27 mouse cellular contexts compared by ENCODE assay signal in the genomic region with DNA sequence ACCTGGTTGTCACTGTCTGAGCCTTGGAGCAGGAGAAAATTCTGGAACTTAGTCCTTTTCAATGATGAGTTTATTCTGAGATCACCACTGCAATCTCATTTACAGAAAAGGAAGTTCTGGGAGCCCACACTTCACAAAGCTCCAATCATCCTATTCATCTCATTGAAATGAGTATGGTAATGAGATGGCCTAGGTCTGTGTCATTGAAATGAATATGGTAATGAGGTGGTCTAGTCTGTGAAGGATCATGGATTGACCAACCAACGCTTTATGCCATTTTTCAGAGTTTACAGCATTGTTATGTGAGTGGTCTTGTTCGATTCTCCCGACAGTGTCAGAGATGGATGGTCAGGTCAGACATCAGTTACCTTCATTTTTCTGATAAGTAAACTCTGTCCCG.
A peak's percentile ranks its signal among the peaks of the same experiment; 100 is the strongest.
DNase-seq lines count a peak whose midpoint lies in the region; ATAC-seq lines count a peak whose summit lies in the region.
"Had no signal": no experiment of that assay in that cellular context is flagged by ENCODE, and none has a peak within 500 bp of the region (broad histone marks: within the 10 kb centered on the region; RNA-seq: fewer than 3 reads in every experiment).

No protein-coding gene starts in this region.

- H3K9me3 ChIP-seq in forebrain, embryonic 12.5 days, result no peaks in the 10 kb centered on the region
- no peaks in the 10 kb centered on the region for H3K9me3 ChIP-seq in forebrain, embryonic 15.5 days
- no peaks in the 10 kb centered on the region for H3K9me3 ChIP-seq in hindbrain, embryonic 11.5 days (ENCODE audit: control insufficient read depth, low read length)
- H3K9me3 ChIP-seq in hindbrain, embryonic 10.5 days, result no peaks in the 10 kb centered on the region
- H3K9me3 ChIP-seq in neural tube, embryonic 11.5 days (ENCODE audit: control insufficient read depth, low read length), result no peaks in the 10 kb centered on the region
- H3K9me3 ChIP-seq in neural tube, embryonic 15.5 days (replicated peaks), result no peaks in the 10 kb centered on the region
- H3K9me3 ChIP-seq: embryonic facial prominence, embryonic 13.5 days; embryonic facial prominence, embryonic 15.5 days; forebrain, embryonic 10.5 days; forebrain, embryonic 13.5 days had no signal

- peaks cover 18% of the 10 kb centered on the region for H3K4me1 ChIP-seq in forebrain, embryonic 12.5 days
- H3K4me1 ChIP-seq in forebrain, embryonic 15.5 days, result peaks cover 10% of the 10 kb centered on the region
- H3K4me1 ChIP-seq in hindbrain, embryonic 11.5 days (replicated peaks; ENCODE audit: control insufficient read depth, insufficient read depth, low read length), result peaks cover 5% of the 10 kb centered on the region; the same call in 1 of the 2 replicates
- H3K4me1 ChIP-seq in hindbrain, embryonic 10.5 days (replicated peaks), result peaks cover 18% of the 10 kb centered on the region
- H3K4me1 ChIP-seq in neural tube, embryonic 11.5 days (ENCODE audit: control insufficient read depth, insufficient read depth, low read length), result peaks cover 3% of the 10 kb centered on the region; the same call in 1 of the 2 replicates
- peaks cover 25% of the 10 kb centered on the region for H3K4me1 ChIP-seq in neural tube, embryonic 15.5 days
- H3K4me1 ChIP-seq: embryonic facial prominence, embryonic 13.5 days; embryonic facial prominence, embryonic 15.5 days; forebrain, embryonic 10.5 days had no signal

- peak; percentile 39; the same call in 1 of the 2 replicates for ATAC-seq in forebrain, embryonic 12.5 days (ENCODE audit: low FRiP score)
- ATAC-seq in forebrain, embryonic 15.5 days (replicated peaks), result no peak
- ATAC-seq in hindbrain, embryonic 11.5 days (ENCODE audit: low FRiP score), result peak; percentile 69
- 0 out of 2 replicates have a peak, but pooled peaks have one; percentile 36 for ATAC-seq in neural tube, embryonic 11.5 days (ENCODE audit: insufficient read depth, low FRiP score, low TSS enrichment)
- no peak for ATAC-seq in neural tube, embryonic 15.5 days (ENCODE audit: low FRiP score)
- ATAC-seq: CD4-positive, CD25-positive, alpha-beta regulatory T cell, adult 4 months; forebrain, embryonic 13.5 days; forebrain, embryonic 16.5 days; Patski had no signal

- no peak overlapping the region for H3K4me2 ChIP-seq in forebrain, embryonic 12.5 days
- H3K4me2 ChIP-seq in forebrain, embryonic 15.5 days (replicated peaks), result no peak overlapping the region
- no peak overlapping the region for H3K4me2 ChIP-seq in hindbrain, embryonic 11.5 days (replicated peaks; ENCODE audit: low read depth, low read length)
- H3K4me2 ChIP-seq in neural tube, embryonic 11.5 days (ENCODE audit: low read depth), result no peak overlapping the region
- H3K4me2 ChIP-seq in neural tube, embryonic 15.5 days, result no peak overlapping the region
- H3K4me2 ChIP-seq: embryonic facial prominence, embryonic 13.5 days; embryonic facial prominence, embryonic 15.5 days; forebrain, embryonic 13.5 days had no signal

- WGBS in forebrain, embryonic 12.5 days, result 77% methylated on average over 4 of the region's 4 CpGs
- WGBS in forebrain, embryonic 15.5 days, result 82% methylated on average over 4 of the region's 4 CpGs
- 58% methylated on average over 4 of the region's 4 CpGs for WGBS in hindbrain, embryonic 11.5 days
- 81% methylated on average over 4 of the region's 4 CpGs for WGBS in hindbrain, embryonic 10.5 days
- 66% methylated on average over 4 of the region's 4 CpGs for WGBS in neural tube, embryonic 11.5 days
- 48% methylated on average over 4 of the region's 4 CpGs for WGBS in neural tube, embryonic 15.5 days

- DNase-seq in hindbrain, embryonic 11.5 days (ENCODE audit: low spot score), result no peak
- no peak for DNase-seq in hindbrain, embryonic 10.5 days (ENCODE audit: low spot score)
- no peak for DNase-seq in neural tube, embryonic 11.5 days (ENCODE audit: low spot score)
- DNase-seq: adrenal gland, adult 2 months; adrenal gland, postnatal 10 days; adrenal gland, postnatal 25 days; B cell, adult 2 months; cerebellum, adult 11 months; cerebellum, adult 18-20 months; cerebellum, adult 8-10 months; cerebellum, adult 9-11 months; cerebellum, postnatal 14 days; cerebellum, postnatal 36 days; embryo, embryonic 11 days had no signal

- H3K27ac ChIP-seq in forebrain, embryonic 12.5 days, result no peak overlapping the region
- H3K27ac ChIP-seq in forebrain, embryonic 15.5 days (replicated peaks), result no peak overlapping the region
- H3K27ac ChIP-seq in hindbrain, embryonic 11.5 days (ENCODE audit: low read depth, low read length), result no peak overlapping the region
- H3K27ac ChIP-seq in hindbrain, embryonic 10.5 days, result no peak overlapping the region
- H3K27ac ChIP-seq in neural tube, embryonic 11.5 days (ENCODE audit: low read depth, low read length), result no peak overlapping the region
- H3K27ac ChIP-seq in neural tube, embryonic 15.5 days (replicated peaks), result no peak overlapping the region
- H3K27ac ChIP-seq: embryonic facial prominence, embryonic 13.5 days; embryonic facial prominence, embryonic 15.5 days; forebrain, embryonic 10.5 days; forebrain, embryonic 13.5 days had no signal

- no peaks in the 10 kb centered on the region for H3K36me3 ChIP-seq in forebrain, embryonic 12.5 days (replicated peaks)
- H3K36me3 ChIP-seq in forebrain, embryonic 15.5 days, result no peaks in the 10 kb centered on the region
- H3K36me3 ChIP-seq in hindbrain, embryonic 11.5 days (ENCODE audit: control insufficient read depth, insufficient read depth, low read length), result no peaks in the 10 kb centered on the region
- H3K36me3 ChIP-seq in hindbrain, embryonic 10.5 days, result no peaks in the 10 kb centered on the region
- H3K36me3 ChIP-seq in neural tube, embryonic 11.5 days (ENCODE audit: control insufficient read depth, insufficient read depth, low read length), result no peaks in the 10 kb centered on the region
- no peaks in the 10 kb centered on the region for H3K36me3 ChIP-seq in neural tube, embryonic 15.5 days
- H3K36me3 ChIP-seq: embryonic facial prominence, embryonic 13.5 days; embryonic facial prominence, embryonic 15.5 days; forebrain, embryonic 10.5 days; G1E had no signal

- no peak overlapping the region for H3K9ac ChIP-seq in forebrain, embryonic 12.5 days
- H3K9ac ChIP-seq in forebrain, embryonic 15.5 days (replicated peaks), result no peak overlapping the region
- H3K9ac ChIP-seq in hindbrain, embryonic 11.5 days (ENCODE audit: low read depth, low read length), result no peak overlapping the region
- H3K9ac ChIP-seq in neural tube, embryonic 11.5 days (ENCODE audit: low read length), result no peak overlapping the region
- no peak overlapping the region for H3K9ac ChIP-seq in neural tube, embryonic 15.5 days (replicated peaks)
- H3K9ac ChIP-seq: embryonic facial prominence, embryonic 13.5 days; embryonic facial prominence, embryonic 15.5 days; forebrain, embryonic 13.5 days had no signal

- no peaks in the 10 kb centered on the region for H3K27me3 ChIP-seq in forebrain, embryonic 12.5 days
- H3K27me3 ChIP-seq in forebrain, embryonic 15.5 days, result no peaks in the 10 kb centered on the region
- no peaks in the 10 kb centered on the region for H3K27me3 ChIP-seq in hindbrain, embryonic 11.5 days (ENCODE audit: control insufficient read depth, insufficient read depth, low read length)
- H3K27me3 ChIP-seq in hindbrain, embryonic 10.5 days (ENCODE audit: insufficient read depth, poor library complexity, severe bottlenecking), result no peaks in the 10 kb centered on the region
- no peaks in the 10 kb centered on the region for H3K27me3 ChIP-seq in neural tube, embryonic 11.5 days (ENCODE audit: control insufficient read depth, insufficient read depth, low read length)
- H3K27me3 ChIP-seq in neural tube, embryonic 15.5 days (replicated peaks), result no peaks in the 10 kb centered on the region
- H3K27me3 ChIP-seq: CH12.LX; embryonic facial prominence, embryonic 13.5 days; embryonic facial prominence, embryonic 15.5 days; forebrain, embryonic 13.5 days; Patski had no signal

- no peak overlapping the region for H3K4me3 ChIP-seq in forebrain, embryonic 12.5 days (replicated peaks)
- no peak overlapping the region for H3K4me3 ChIP-seq in forebrain, embryonic 15.5 days
- no peak overlapping the region for H3K4me3 ChIP-seq in hindbrain, embryonic 11.5 days (ENCODE audit: low read depth, low read length)
- no peak overlapping the region for H3K4me3 ChIP-seq in hindbrain, embryonic 10.5 days
- H3K4me3 ChIP-seq in neural tube, embryonic 11.5 days (ENCODE audit: low read depth, low read length), result no peak overlapping the region
- H3K4me3 ChIP-seq in neural tube, embryonic 15.5 days (replicated peaks), result no peak overlapping the region
- H3K4me3 ChIP-seq: embryonic facial prominence, embryonic 13.5 days; embryonic facial prominence, embryonic 15.5 days; erythroblast, embryonic 14.5 days; forebrain, embryonic 10.5 days; forebrain, embryonic 13.5 days had no signal

Comparison
In these comparisons a context has a peak if more than half of its experiments do, and no peak if none do; other contexts are left out.
1. ATAC-seq: peak in forebrain, embryonic 12.5 days (single experiment), hindbrain, embryonic 11.5 days (single experiment) and neural tube, embryonic 11.5 days (single experiment); none in forebrain, embryonic 15.5 days (single experiment) and neural tube, embryonic 15.5 days (single experiment).